Mouse (Mus musculus) hindbrain, embryonic 16.5 days (tissue): ENCODE data around the gene Ebf1. TPM values are rescaled to one million over a fixed set of nuclear protein-coding genes. Genes with fewer than 3 reads are reported as not detected.

ENCODE experiments used
- ATAC-seq: fragments of 200-750 bp; cut with Nextera tagmentation; 2 replicates; pipeline ENCODE4 v1.8.0; 2017; ENCODE audit warnings: moderate TSS enrichment, moderate library complexity
- H3K27ac ChIP-seq: fragments of 300-500 bp; sonication (generic); 2 replicates; pipeline ENCODE4 v1.5.1; 2014; ENCODE audit warnings: low read depth, mild to moderate bottlenecking, control low read depth, low read length, moderate library complexity
- H3K27me3 ChIP-seq: fragments of 300-500 bp; sonication (generic); replicated peaks from 2 replicates; pipeline ENCODE4 v1.6.1; 2014; ENCODE audit warnings: low read length; ENCODE audit not compliant: control insufficient read depth, insufficient read depth
- H3K36me3 ChIP-seq: fragments of 300-500 bp; sonication (generic); 2 replicates; pipeline ENCODE4 v1.6.1; 2014; ENCODE audit warnings: mild to moderate bottlenecking, low read length, moderate library complexity, mixed read lengths; ENCODE audit not compliant: control insufficient read depth, insufficient read depth
- H3K4me1 ChIP-seq: fragments of 300-500 bp; sonication (generic); 2 replicates; pipeline ENCODE4 v1.6.1; 2014; ENCODE audit warnings: low read depth, low read length; ENCODE audit not compliant: control insufficient read depth, insufficient read depth
- H3K4me2 ChIP-seq: fragments of 300-500 bp; sonication (generic); 2 replicates; pipeline ENCODE4 v1.6.1; 2014; ENCODE audit warnings: mild to moderate bottlenecking, low read length, control low read depth, moderate library complexity
- H3K4me3 ChIP-seq: fragments of 300-500 bp; sonication (generic); 2 replicates; pipeline ENCODE4 v1.5.1; 2014; ENCODE audit warnings: mild to moderate bottlenecking, low read length, control low read depth, moderate library complexity
- H3K9ac ChIP-seq: fragments of 300-500 bp; sonication (generic); 2 replicates; pipeline ENCODE4 v1.6.1; 2014; ENCODE audit warnings: low read depth, mild to moderate bottlenecking, control low read depth, low read length, moderate library complexity
- H3K9me3 ChIP-seq: fragments of 300-500 bp; sonication (generic); 2 replicates; pipeline ENCODE4 v1.6.1; 2014; ENCODE audit warnings: mild to moderate bottlenecking, low read length, moderate library complexity; ENCODE audit not compliant: control insufficient read depth
- WGBS: fragments of 180-500 bp; shearing (Covaris S2); extraction: QIAGEN DNeasy Blood & Tissue Kit; methylation state at CpG from one replicate; pipeline ENCODE4 v1.1.7; 2014; 5-methylcytosine and 5-hydroxymethylcytosine counted together
- polyA plus RNA-seq: library from polyadenylated mRNA; unstranded; fragments of >200 nt; fragmentation: Nextera tagmentation; extraction: Ambion mirVana; gene quantifications from 2 replicates; pipeline ENCODE4 v1.2.1, GENCODE M21; 2015

The Ebf1 gene
- polyA plus RNA-seq, 1 experiment from 2014 or later, result 111 TPM

DNA sequence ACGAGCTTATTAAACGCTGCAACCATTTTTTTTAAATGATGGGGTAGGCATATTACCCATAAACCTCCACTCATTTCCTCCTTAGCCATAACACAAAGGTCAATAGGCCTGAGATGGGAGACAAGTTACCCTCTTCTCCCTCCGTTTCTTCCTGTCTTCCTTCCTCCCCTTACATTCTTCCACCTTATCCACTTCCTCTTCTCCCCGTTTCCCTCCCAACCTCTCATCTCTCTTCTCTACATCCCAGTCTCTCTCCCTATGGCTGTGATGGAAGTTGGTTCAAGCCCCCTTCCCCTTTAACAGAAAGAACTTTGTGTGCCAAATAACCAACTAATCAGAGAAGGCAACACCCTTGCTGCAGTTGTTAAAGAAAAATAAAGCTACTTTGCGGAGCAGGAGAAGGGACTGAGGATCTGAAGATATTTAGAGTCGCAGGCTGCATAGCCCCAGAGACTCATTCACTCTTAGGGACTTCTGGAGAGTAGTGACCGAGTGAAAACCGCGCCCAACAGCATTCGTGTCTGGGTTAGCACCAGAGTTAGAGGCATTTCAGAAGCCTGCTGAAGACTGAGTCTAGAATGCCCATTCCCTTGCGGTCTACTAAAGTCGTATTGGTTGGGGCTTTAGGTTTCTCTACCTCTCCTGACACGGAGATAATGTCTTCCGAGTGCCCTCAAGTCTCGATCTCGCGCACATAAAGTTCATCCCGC lies 884 bp upstream of the Ebf1 start:
- ATAC-seq, result no peak
- H3K36me3 ChIP-seq, result no peaks in the 10 kb centered on the region

DNA sequence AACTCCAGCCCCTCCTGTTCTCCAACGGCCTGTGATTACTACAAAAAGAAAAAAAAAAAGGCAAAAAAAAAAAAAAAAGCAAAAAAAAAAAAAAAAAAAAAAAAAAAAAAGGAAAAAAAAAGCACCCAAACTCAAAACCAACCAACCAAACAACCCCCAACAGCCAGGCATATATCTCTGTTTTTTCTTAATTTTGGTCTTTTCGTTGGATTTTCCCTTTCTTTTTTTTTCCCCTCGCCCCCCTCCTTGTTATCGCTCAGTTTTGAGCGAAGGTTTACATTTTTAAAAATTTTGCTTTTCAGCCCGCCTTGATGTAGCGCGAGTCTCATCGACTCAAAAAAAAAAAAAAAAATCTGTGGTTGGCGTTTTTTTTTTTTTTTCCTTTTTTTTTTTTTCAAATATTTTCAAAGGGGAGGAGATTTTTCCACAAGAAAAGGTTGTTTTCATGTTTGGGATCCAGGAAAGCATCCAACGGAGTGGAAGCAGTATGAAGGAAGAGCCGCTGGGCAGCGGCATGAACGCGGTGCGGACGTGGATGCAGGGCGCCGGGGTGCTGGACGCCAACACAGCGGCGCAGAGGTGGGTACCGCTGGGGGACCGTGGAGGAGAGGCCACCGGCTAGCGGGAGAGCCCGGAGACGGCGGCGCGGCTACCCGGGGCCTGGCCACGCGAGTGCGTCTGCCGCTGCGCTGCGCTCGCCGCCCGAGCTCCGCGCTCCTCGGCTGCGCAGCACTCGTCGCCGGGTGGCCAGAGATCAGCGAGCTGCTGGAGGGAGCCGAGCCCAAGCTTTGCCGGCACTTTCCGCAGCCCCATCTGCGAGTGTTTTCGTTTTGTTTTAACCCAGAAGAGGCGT lies 843 bp downstream of the Ebf1 start:
- peak overlapping the region; percentile 74 for H3K4me2 ChIP-seq
- peaks cover 2% of the 10 kb centered on the region; the same call in 1 of the 2 replicates for H3K27me3 ChIP-seq
- under 1% methylated on average over 55 of the region's 55 CpGs for WGBS
- H3K4me3 ChIP-seq, result peak overlapping the region; percentile 66
- no peaks in the 10 kb centered on the region for H3K9me3 ChIP-seq
- H3K27ac ChIP-seq, result peak overlapping the region; percentile 93
- H3K36me3 ChIP-seq, result no peaks in the 10 kb centered on the region
- H3K9ac ChIP-seq, result peak overlapping the region; percentile 83
- peaks cover 11% of the 10 kb centered on the region for H3K4me1 ChIP-seq
- ATAC-seq, result peak; percentile 40

More for the DNA sequence above, 884 bp upstream of the Ebf1 start:
- Histone ChIP-seq H3K4me3 (peak overlapping the region; percentile 66), H3K4me2 (peak overlapping the region; percentile 74), H3K27ac (no peak overlapping the region), H3K9me3 (no peaks in the 10 kb centered on the region), H3K4me1 (peaks cover 23% of the 10 kb centered on the region), H3K27me3 (peaks cover 2% of the 10 kb centered on the region; the same call in 1 of the 2 replicates), H3K9ac (peak overlapping the region; percentile 56)
- WGBS, result 12% methylated on average over 18 of the region's 18 CpGs

GRCm38 (mm10) chr11:44619131-44619886 lies 2.2 kb downstream of the Ebf1 start:
- H3K36me3 ChIP-seq, result no peaks in the 10 kb centered on the region
- peak overlapping the region; percentile 80 for H3K27ac ChIP-seq
- peak overlapping the region; percentile 74 for H3K4me2 ChIP-seq
- H3K9me3 ChIP-seq, result no peaks in the 10 kb centered on the region
- peaks cover 6% of the 10 kb centered on the region for H3K4me1 ChIP-seq
- H3K9ac ChIP-seq, result peak overlapping the region; percentile 49
- peak overlapping the region; percentile 66 for H3K4me3 ChIP-seq
- WGBS, result 3% methylated on average over 15 of the region's 15 CpGs
- ATAC-seq, result no peak
- H3K27me3 ChIP-seq, result peaks cover 2% of the 10 kb centered on the region; the same call in 1 of the 2 replicates

DNA sequence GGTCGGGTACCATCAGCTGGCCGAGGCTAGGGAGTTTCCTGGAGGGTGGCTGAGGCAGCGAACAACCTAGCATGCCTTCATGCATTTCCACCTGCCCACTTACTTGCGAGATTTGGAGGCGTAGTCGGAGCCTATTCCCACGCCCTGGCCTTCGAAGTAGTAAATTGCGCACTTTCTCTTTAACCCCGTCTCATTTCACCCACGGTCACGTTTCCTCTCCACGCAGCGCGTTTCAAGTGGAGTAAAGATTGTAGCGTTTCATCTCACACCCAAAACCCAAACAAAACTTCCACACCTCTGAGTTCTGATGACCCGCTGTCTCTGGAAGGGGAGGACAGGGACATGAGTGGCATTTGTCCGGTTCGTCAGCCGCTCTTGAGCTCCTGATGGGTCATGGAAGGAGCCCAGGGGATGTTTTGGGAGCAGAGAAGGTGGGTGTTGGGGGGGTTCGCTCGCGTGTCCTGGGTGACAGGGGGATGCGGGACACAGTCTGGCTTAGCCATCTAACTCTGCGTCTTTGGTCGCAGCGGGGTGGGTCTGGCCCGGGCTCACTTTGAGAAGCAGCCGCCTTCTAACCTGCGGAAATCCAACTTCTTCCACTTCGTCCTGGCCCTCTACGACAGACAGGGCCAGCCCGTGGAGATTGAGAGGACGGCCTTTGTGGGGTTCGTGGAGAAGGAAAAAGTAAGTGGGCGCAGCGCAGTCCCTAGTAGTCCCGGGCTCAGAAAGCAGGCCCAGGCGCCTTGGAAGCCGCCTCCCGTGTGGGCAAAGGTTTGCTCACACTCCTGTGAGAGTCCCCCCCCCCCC lies 3.0 kb downstream of the Ebf1 start:
- no peaks in the 10 kb centered on the region for H3K36me3 ChIP-seq
- H3K4me3 ChIP-seq, result peak overlapping the region; percentile 66
- peak overlapping the region; percentile 80 for H3K27ac ChIP-seq
- no peaks in the 10 kb centered on the region for H3K9me3 ChIP-seq
- ATAC-seq, result no peak
- peak overlapping the region; percentile 49 for H3K9ac ChIP-seq
- peaks cover 6% of the 10 kb centered on the region for H3K4me1 ChIP-seq
- WGBS, result 4% methylated on average over 41 of the region's 41 CpGs
- H3K4me2 ChIP-seq, result peak overlapping the region; percentile 74
- H3K27me3 ChIP-seq, result peaks cover under 1% of the 10 kb centered on the region; the same call in 1 of the 2 replicates

DNA sequence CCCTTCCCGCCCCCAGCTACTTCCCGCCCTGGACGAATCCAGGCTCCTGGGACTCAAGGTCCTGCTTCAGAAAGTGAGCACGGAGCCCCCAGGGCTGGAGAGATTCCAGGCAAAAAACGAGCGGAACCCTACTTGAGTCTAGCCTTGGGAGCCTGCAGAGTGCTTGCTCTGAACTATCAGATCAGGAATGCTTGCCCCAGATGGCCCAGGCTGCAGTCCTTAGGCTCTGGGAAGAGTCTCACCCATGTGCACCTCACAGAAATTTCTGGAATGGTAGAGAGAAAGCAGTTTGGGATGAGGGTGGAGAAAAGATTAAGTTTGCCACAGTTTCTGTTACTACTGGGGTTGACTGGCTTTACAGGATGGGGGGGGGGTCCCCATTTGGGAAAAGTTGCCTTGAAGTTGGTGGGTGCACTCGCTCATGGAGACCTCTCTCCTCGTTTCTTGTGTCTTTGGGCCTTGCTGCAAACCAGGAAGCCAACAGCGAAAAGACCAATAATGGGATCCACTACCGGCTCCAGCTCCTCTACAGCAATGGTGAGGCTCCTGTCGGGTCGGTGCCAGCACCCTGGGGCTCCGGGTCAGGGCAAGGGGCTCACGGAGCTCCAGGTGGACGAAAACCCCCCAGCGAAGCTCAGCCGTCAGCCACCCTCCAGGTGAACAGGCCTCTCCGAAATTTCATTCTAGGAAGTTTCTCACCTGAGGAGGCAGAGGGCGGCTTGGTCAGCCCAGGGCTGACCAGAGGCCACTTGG lies 3.8 kb downstream of the Ebf1 start:
- H3K36me3 ChIP-seq, result no peaks in the 10 kb centered on the region
- H3K27ac ChIP-seq, result peak overlapping the region; percentile 80

GRCm38 (mm10) chr11:44621615-44622014 lies 4.5 kb downstream of the Ebf1 start:
- 27% methylated on average over 10 of the region's 10 CpGs for WGBS
- Histone ChIP-seq H3K36me3 (no peaks in the 10 kb centered on the region), H3K9me3 (no peaks in the 10 kb centered on the region), H3K9ac (peak overlapping the region; percentile 59), H3K27me3 (no peaks in the 10 kb centered on the region; the same call in 1 of the 2 replicates), H3K27ac (peak overlapping the region; percentile 73), H3K4me2 (peak overlapping the region; percentile 74), H3K4me3 (peak overlapping the region; percentile 66), H3K4me1 (peaks cover 6% of the 10 kb centered on the region)
- ATAC-seq, result no peak

More for the DNA sequence above, 3.8 kb downstream of the Ebf1 start:
- Histone ChIP-seq H3K9ac (peak overlapping the region; percentile 59), H3K27me3 (no peaks in the 10 kb centered on the region; the same call in 1 of the 2 replicates), H3K9me3 (no peaks in the 10 kb centered on the region), H3K4me1 (peaks cover 6% of the 10 kb centered on the region), H3K4me3 (peak overlapping the region; percentile 66), H3K4me2 (peak overlapping the region; percentile 74)
- no peak for ATAC-seq
- WGBS, result 31% methylated on average over 15 of the region's 19 CpGs

DNA sequence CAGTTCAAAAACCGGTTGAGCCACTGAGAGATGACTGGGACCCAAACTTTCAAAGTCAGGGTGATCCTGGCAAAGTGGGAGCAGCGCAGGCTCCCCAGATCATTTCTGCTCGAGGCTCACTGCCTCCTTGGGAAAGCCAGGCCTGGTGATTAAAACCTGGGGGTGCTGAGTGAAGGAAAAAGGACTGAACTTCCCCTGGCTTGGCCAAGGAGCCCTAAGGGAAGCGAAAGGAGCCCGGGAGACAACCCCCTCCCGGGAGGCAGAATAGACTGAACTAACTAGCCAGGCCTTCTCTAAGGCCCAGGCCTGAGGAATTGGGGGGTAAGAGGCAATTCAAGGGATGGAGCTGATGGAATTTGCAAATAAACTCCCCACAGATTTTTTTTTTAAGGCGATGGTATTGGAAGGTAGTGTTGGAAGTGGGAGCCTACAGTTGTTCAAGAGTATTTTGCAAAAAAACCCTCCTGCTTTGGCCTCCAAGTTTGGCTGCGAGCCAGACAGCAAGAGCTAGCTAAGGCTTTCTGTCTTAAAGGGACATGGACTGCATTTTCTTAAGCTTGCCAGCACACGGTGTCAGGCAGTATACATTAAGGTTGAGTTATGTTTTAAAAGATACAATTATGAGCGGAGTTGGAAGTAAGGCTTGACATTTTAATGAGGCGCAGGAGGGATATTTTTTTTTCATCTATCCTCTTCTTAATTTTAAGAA lies 5.1 kb downstream of the Ebf1 start:
- peaks cover 6% of the 10 kb centered on the region for H3K4me1 ChIP-seq
- H3K4me2 ChIP-seq, result peak overlapping the region; percentile 74
- peak overlapping the region; percentile 73 for H3K27ac ChIP-seq
- 35% methylated on average over 11 of the region's 11 CpGs for WGBS
- H3K27me3 ChIP-seq, result no peaks in the 10 kb centered on the region; the same call in 1 of the 2 replicates
- H3K36me3 ChIP-seq, result no peaks in the 10 kb centered on the region
- peak overlapping the region; percentile 66 for H3K4me3 ChIP-seq
- ATAC-seq, result no peak
- peak overlapping the region; percentile 5; the same call in 1 of the 2 replicates for H3K9ac ChIP-seq
- H3K9me3 ChIP-seq, result no peaks in the 10 kb centered on the region
